Mouse (Mus musculus): Measurements from ENCODE around the gene Tex35.

DNA sequence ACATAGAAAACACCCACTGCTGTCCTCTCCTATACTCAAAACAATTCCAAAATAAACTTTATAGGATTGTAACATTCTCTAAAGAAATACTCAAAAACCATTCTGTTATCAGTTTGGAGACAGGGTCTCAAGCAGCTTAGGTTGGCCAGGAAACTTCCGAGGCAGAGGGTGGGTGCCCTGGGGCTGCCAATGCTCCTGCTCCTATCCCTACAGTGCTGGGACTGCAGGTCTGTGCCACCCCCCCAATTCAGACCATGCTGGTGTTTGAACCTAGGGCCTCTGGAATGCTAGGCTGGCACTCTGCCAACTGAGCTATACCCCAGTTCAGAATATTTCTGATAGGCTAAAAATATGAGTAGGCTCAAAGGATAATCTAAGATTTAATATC, 29.4 kb upstream of the Tex35 start:
- TF ChIP-seq CTCF (IDR thresholded peaks at IDR 0.05; ENCODE audit: borderline replicate concordance, extremely low read depth, insufficient read depth, insufficient read length) (no peak), POLR2A (IDR thresholded peaks at IDR 0.05; ENCODE audit: borderline replicate concordance, extremely low read depth, insufficient read depth, insufficient read length, poor library complexity, severe bottlenecking) (no peak)
